Mouse (Mus musculus) adrenal gland, postnatal 25 days (tissue): ENCODE data around the gene Nuf2. TPM values are rescaled to one million over a fixed set of nuclear protein-coding genes. Genes with fewer than 3 reads are reported as not detected.

Experiments
- DNase-seq: peaks from one replicate; pipeline ENCODE4 v3.0.0; 2021; ENCODE audit warnings: mixed read lengths
- total RNA-seq: library from RNA; stranded (reverse); gene quantifications from 2 replicates; pipeline ENCODE4 v1.2.3, GENCODE M21; 2021

The Nuf2 gene
- total RNA-seq, 1 experiment from 2014 or later = 5.8 TPM

DNA sequence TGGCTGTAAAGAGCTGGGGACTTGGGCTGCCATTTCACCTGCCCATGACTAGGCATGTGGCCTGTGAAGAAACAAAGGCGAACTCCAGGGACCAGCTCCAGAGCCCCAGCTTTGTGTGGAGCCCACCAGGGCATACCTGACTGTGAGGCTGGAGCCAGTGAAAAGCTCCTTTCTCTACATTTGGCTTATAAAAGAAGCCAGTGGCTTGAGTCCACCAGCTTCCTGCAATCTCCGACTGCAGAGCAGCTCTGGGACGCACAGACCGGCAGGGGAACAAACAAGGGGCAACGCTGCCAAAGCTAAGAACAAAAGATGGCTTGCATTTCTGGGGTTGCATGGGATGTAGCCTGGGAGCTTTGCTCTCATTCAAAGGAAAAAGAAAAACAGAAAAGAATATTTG is 63.5 kb downstream of the Nuf2 start:
- DNase-seq = no peak

DNA sequence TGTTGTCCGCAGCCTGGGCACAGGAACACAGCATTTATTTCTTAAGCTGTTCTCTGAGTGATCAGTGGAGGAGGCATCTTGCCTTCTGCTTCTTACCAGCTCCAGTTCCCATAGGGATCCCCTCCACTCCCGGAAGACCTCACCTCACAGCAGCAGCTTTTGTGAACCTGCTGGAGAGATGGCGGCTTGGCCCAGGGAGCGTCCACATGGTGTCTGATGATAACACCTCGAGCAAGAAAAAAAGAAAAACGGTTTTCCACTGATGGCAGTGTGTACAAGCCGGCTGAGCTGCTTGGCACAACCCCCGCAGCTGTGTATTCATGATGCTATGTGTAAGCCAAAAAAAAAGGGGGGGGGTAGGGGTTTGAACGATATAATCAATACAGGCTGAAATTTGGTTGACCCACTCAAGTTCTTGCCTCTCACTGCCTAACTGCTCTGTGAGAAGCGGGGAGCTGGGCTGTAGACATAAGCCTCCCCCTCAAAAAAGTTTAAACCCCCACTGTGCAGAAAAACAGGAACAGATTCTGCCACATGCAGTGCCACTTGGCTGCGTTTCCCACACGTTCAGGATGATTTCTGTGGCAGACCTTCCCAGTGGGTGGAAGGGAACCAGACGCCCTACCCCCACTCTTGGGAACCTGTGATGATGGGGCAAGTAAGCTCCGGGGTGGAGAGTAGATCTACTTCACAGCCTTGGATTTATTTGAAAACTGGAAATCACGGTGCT is 68.7 kb downstream of the Nuf2 start:
- no peak for DNase-seq

DNA sequence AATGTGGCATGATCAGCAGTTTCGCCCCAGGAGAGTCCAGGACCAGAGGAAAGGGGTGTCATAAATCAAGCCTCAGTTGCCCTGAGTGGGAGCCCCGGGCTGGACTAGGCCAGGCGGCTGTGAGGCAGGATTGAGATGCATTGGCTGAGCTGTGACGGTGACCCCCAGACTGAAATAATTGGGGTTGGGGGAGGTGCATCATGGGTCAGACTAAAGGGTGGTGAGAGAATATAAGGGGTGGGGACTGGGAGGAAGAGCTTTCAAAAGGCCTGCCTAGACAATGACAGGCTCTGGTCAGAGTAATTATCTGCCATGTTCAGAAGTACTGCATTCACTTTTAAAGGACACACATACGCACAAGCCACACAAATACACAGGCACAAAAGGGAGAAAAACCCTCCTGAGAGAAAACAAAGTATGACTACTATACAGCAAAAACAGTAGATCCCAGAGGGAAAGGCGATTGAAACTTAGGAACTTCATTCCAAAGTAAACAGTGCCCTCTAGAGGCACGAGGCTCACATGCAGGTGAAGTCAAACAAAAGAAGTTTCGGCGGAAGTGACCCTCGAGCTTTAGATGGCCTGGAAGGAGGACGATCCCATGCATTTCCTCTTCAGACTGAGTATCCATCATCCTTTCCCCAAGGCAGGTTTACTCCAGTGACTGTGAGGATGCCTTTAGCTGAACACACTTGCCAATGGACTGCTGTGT is 72.0 kb downstream of the Nuf2 start:
- DNase-seq = peak; percentile 45

Other genes starting within 250 kb of the Nuf2 start
- 33.6 and 35.4 TPM in 2 replicates for gene Rgs5, start 124.0 kb upstream of the Nuf2 start, total RNA-seq
- 31.3 and 35.4 TPM in 2 replicates for gene Rgs4, start 216.2 kb upstream of the Nuf2 start, total RNA-seq